Mouse (Mus musculus) fat pad, adult 2 months (tissue): Measurements from ENCODE around the gene Serpinh1.

Source experiments
- DNase-seq: peaks from one replicate; pipeline ENCODE4 v3.0.0-alpha.2; 2011; ENCODE audit warnings: low read depth, low spot score; ENCODE audit errors: extremely low read depth

Gene Serpinh1

GRCm38 (mm10) chr7:99352526-99353400, at the start of gene Serpinh1:
Gene Serpinh1, minus strand, starts transcription at chr7:99353239.
- DNase-seq = no peak

GRCm38 (mm10) chr7:99402477-99402876, 49.4 kb upstream of the Serpinh1 start:
- no peak for DNase-seq

- DNase-seq = no peak
Observed at GRCm38 (mm10) chr7:99401373-99401772, 48.3 kb upstream of the Serpinh1 start.

- DNase-seq = no peak
Observed at GRCm38 (mm10) chr7:99396994-99397659, 44.1 kb upstream of the Serpinh1 start.

- DNase-seq = no peak
Observed at GRCm38 (mm10) chr7:99395908-99396616, 43.0 kb upstream of the Serpinh1 start.

GRCm38 (mm10) chr7:99395385-99395784, 42.3 kb upstream of the Serpinh1 start:
- DNase-seq = no peak

- DNase-seq = peak; percentile 76
Observed at GRCm38 (mm10) chr7:99393711-99394325, 40.8 kb upstream of the Serpinh1 start.

GRCm38 (mm10) chr7:99392696-99393095, 39.7 kb upstream of the Serpinh1 start:
- DNase-seq = no peak

GRCm38 (mm10) chr7:99390559-99390958, 37.5 kb upstream of the Serpinh1 start:
- no peak for DNase-seq

- no peak for DNase-seq
Observed at GRCm38 (mm10) chr7:99387356-99387755, 34.3 kb upstream of the Serpinh1 start.

GRCm38 (mm10) chr7:99386811-99387210, 33.8 kb upstream of the Serpinh1 start:
- no peak for DNase-seq

GRCm38 (mm10) chr7:99386030-99386429, 33.0 kb upstream of the Serpinh1 start:
- DNase-seq = no peak

GRCm38 (mm10) chr7:99384101-99384611, 31.1 kb upstream of the Serpinh1 start:
- no peak for DNase-seq

- no peak for DNase-seq
Observed at GRCm38 (mm10) chr7:99383246-99383645, 30.2 kb upstream of the Serpinh1 start.

- DNase-seq = no peak
Observed at GRCm38 (mm10) chr7:99382088-99383000, 29.3 kb upstream of the Serpinh1 start.

GRCm38 (mm10) chr7:99381214-99382087, 28.4 kb upstream of the Serpinh1 start, which contains the start of gene Gdpd5:
Gene Gdpd5, plus strand, starts transcription at chr7:99381414.
- peak; percentile 39 for DNase-seq

GRCm38 (mm10) chr7:99380491-99381213, 27.6 kb upstream of the Serpinh1 start:
- DNase-seq = no peak

GRCm38 (mm10) chr7:99378870-99379269, 25.8 kb upstream of the Serpinh1 start:
- no peak for DNase-seq
